Mouse (Mus musculus) gastrocnemius, postnatal 25 days (tissue): ENCODE measurements around the gene Gm11627. TPM values are rescaled to one million over a fixed set of nuclear protein-coding genes. Genes with fewer than 3 reads are reported as not detected.

ENCODE experiments used
- DNase-seq: peaks from one replicate; pipeline ENCODE4 v3.0.0; 2022
- total RNA-seq, 2 experiments: library from RNA; stranded (reverse); gene quantifications; 1 replicate in 1 of 2; 2 replicates in 1 of 2; pipeline ENCODE4 v1.2.3; 2021

Gene Gm11627
- total RNA-seq, 2 experiments from 2014 or later: 0.43 TPM; not detected in 1

- peak; percentile 39 for DNase-seq
These were observed 23.7 kb upstream of the Gm11627 start for GRCm38 (mm10) chr11:102602816-102603495.

DNA sequence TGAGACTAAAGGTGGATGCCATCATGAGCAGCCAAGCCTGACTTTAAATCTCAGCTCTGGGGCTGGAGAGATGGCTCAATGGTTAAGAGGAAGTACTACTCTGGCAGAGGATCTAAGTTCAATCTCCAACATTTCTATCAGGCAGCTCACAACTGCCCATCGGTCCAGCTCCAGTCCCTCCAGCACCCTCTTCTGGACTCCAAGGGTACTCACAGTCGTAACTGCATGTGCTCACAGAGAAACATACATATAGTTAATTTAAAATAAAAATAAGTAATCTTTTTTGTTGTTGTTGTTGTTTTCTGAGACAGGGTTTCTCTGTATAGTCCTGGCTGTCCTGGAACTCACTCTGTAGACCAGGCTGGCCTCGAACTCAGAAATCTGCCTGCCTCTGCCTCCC, 20.7 kb upstream of the Gm11627 start:
- DNase-seq: no peak

- no peak for DNase-seq
These were observed 16.1 kb upstream of the Gm11627 start for GRCm38 (mm10) chr11:102595341-102595820.

DNA sequence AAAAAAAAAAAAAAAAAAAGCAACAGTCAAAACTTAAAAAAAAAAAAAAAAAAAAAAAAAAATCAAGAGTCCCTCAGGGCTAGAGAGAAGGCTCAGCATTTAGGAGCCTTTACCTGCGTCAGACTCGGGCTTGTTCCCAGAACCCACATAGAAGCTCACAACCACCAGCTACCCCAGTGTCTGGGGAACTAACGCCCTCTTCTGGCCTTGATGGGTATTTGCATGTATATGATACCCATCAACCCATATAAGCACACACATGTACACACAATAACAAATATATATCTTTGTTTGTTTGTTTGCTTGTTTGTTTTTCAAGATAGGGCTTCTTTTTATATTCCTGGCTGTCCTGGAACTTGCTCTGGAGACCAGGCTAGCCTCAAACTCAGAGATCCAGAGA, 8.3 kb upstream of the Gm11627 start:
- DNase-seq: no peak

DNA sequence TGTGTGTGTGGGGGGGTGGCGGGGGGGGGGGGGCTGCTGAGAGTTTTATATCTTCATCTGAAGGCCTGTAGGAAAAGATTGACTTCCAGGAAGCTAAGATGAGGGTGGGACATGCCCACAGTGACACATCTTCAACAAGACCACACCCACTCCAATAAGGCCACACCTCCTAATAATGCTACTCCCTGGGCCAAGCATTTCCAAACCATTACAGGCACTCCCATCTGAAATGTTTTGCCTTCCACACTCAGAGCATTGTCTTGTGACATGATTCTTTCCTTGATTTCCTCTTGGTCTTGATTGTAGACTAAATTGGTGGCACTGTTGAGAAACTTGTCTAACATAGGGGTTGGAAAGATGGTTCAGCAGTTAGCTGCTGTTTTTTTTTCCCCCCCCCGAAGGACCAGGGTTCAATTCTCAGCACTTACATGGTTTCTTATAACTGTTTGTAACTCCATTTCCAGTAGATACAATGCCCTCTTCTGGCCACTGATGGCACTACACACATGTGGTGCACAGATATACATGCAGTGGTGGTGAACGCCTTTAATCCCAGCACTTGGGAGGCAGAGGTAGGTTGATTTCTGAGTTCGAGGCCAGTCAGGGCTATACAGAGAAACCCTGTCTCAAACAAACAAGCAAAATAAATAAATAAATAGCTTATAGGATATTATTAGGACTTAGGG, 7.3 kb upstream of the Gm11627 start:
- no peak for DNase-seq

DNA sequence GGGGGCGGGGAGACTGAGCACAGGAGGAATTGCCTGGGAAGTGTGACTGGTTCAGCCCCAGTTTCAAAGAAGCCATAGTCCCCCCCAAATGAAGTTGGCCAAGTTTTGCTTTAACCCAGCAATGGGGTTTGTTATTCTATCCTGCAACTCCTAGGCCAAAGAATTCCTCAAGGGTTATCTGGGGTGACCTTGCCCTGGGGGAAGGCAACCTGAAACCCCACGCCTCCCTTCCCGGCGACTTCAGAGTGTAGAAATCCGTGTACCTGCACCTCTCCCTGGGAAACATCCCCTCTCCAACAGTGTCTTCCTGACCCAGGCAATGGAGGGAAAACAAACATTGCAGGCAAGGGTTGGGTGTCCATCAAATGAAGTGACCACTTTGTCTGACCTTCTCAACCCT, 3.5 kb upstream of the Gm11627 start:
- DNase-seq: no peak

GRCm38 (mm10) chr11:102582016-102582610, 2.9 kb upstream of the Gm11627 start:
- no peak for DNase-seq

GRCm38 (mm10) chr11:102581281-102582015, 2.2 kb upstream of the Gm11627 start:
- DNase-seq: no peak

GRCm38 (mm10) chr11:102580034-102580330, 721 bp upstream of the Gm11627 start:
- DNase-seq: no peak

DNA sequence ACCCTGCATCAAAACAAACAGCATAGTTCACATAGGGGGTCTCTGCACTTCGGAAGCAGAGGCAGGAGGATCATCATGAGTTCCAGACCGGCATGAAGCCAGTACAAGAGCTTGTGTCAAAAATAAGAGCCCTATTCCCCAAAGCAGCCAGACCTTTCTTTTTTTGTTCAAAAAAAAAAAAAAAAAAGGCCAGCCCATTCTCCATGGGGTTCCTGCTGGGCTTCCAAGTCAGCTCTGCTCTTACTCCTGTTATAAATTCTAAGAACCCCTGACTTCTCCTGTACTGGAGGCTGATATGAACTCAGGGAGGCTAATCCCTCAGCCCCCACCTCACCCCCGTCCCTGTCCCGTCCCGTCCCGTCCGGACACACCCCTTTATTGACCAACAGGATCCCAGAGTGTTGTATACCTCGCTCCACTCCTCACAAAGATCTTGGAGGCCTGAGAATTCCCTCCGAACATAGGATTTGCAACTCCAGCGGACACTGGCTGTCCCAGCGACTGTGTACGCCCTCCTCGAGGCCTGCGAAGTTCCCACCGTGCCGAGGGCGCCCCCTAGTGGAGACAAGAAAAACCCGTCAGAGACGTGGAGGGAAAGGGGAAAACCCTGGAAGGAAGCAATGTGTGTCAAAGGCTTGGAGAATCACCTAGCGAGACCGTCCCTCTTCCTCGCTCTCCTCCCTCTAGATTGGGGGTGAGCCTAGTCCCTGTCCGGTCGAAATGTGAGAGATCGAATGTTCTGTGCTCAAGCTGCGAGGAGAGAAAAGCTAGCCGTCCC, 731 bp downstream of the Gm11627 start:
- DNase-seq: peak; percentile 64

DNA sequence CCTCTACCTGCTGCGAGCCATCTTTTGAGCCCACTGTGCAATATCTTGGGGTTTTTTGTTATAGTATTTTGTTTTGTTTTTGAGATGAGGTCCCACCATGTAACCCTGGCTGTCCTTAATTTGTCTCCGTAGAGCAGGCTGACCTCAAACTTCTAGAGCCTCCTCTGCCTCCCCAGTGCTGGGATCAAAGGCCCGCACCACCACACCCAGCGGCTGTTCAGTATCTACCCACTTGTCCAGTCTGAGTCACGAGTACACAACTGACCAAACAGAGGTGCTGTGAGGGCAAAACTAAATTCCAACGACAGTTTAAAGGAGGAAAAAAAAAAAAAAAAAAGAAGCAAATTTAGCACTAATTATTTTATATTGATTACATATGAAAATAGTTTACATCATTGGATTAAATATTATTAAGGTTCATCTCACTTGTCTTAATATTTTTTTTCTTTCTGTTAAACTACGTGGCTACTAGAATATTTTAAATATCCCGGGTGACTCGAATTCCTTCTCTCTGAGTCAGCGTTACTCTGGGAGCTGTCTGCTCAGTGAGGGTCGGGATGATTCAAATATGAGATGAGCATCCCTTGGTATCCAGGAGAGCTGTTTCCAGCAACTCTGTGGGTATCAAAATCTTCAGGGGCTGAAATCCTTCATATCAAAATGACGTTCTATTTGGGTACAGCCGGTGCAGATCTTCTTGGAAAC, 3.1 kb downstream of the Gm11627 start:
- no peak for DNase-seq

GRCm38 (mm10) chr11:102575034-102575433, 4.2 kb downstream of the Gm11627 start:
- DNase-seq: no peak

DNA sequence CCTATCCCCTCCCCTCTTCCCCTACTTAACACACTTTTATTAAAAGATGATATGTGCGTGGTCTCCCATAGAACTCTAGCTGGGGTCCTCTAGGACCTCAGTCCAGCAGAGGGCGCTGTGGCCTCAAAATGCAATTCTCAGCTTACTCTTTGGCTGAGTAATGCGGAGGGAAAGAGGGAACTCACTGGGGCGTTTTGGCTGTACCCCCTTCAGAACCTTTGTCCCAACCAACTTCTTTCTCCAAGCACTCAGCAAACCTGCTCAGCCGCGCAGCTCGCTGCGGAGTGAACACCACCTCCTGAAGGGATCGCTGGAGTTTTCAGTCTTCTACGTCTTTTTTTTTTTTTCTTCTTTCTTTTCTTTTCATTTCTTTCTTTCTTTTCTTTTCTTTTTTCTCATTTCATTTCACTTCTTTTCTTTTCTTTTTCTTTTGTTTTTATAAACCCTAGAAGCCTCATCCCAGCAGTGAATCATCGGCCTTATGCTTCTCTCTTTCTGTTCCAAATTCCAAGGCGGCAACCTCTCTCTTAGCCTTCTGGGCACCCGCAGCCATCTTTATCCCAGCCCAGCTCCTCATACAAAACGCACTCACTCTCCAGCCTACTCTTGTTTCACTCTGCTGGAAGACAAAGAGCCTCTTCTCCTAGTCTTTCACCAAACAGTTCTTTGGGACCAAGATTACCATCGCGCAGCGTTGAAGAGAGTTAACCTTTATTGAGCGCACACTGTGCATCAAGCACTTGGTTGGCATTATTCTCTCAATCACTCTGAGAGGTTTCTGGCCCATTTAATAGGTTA, 6.2 kb downstream of the Gm11627 start:
- peak; percentile 57 for DNase-seq

GRCm38 (mm10) chr11:102568756-102569377, 10.4 kb downstream of the Gm11627 start:
- no peak for DNase-seq

DNA sequence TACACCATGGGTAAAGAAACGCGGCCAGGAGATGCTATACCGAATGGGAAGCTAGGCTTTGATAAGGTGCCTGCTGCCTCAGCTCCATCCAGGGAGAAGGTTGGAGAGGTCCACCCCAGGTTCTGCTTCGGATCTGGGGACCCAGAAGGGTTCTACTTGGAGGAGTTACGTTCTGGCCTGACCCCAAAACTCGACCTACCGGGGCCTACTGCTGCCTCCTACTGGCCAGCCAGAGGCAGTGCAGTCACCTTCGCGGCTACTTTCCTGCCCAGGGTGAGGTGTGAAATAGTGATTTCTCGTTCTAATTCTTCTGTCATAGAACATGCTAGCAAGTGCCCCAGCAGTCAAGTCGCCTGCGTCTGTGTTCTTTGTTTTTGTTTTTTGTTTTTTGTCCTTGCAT, 11.1 kb downstream of the Gm11627 start:
- no peak for DNase-seq

DNA sequence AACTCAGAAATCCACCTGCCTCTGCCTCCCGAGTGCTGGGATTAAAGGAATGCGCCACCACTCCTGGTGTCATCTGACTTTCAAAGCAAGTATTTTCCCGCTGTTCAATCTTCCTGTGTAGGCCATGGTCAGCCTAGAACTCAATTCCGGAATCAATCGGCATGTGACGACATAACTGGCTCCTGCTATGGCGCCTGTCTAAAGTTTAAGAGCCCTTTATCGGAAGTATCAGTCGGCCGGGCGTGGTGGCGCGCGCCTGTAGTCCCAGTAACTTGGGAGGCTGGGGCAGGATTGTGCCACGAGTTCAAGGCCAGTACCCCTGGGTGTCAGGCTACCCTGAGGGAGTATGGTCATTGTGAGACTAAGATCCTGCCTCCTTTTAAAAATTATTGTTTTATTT, 11.5 kb downstream of the Gm11627 start:
- DNase-seq: no peak

GRCm38 (mm10) chr11:102567157-102567556, 12.1 kb downstream of the Gm11627 start:
- no peak for DNase-seq

GRCm38 (mm10) chr11:102566290-102566689, 13.0 kb downstream of the Gm11627 start:
- DNase-seq: no peak

- DNase-seq: no peak
These were observed 13.5 kb downstream of the Gm11627 start for GRCm38 (mm10) chr11:102565741-102566140.
